In the genomic region with DNA sequence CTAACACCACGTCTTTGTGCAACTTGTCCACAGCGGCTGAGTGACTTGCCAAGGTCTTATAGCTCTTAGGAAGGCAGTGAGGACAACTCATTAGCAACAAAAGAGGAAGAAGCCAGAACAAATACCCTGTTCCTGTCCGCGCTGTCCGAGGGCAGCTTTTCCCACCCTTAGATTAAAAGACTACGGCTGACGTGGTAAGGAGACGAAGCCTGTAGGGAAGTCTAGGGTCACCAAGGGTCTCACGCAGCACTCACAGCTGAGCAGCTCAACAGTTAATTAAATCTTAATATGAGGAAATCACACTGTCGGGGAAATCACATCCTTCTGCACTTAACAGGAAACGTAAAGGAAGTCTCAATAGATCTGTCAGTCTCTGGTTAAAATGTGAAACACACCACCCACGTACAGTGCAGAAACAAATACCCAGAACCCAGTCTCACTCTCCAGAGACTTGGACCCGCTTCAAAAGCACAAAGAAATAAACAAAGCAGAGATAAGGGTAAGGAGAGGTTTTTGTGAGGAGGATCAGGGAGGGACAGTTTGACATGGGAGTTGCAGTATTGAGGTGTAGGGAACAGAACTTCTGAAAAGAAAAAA, we compare ENCODE assay signal across 10 mouse cellular contexts. TPM values are rescaled to one million over a fixed set of nuclear protein-coding genes. Genes with fewer than 3 reads are reported as not detected.
DNase-seq lines count a peak whose midpoint lies in the region; ATAC-seq lines count a peak whose summit lies in the region.
"Had no signal": no experiment of that assay in that cellular context is flagged by ENCODE, and none has a peak within 500 bp of the region (broad histone marks: within the 10 kb centered on the region; RNA-seq: fewer than 3 reads in every experiment).

No protein-coding gene starts in this region.

- 0 out of 2 replicates have a peak overlapping the region, but pooled peaks have one; percentile 1 for H3K4me2 ChIP-seq in heart, embryonic 14.5 days (ENCODE audit: low read length)

- peak overlapping the region; percentile 48 to 57; a peak in 3 of 4 replicates for H3K27ac ChIP-seq in heart, embryonic 14.5 days (replicated peaks in 1 of 2; ENCODE audit: control insufficient read depth in 1 of 2, insufficient read depth in 1 of 2, low read depth in 2 of 2, low read length in 2 of 2)

- H3K4me3 ChIP-seq in heart, embryonic 14.5 days (ENCODE audit: control insufficient read depth in 1 of 2, insufficient read depth in 1 of 2, low read depth in 1 of 2, low read length in 2 of 2), result no peak overlapping the region

- no peaks in the 10 kb centered on the region for H3K27me3 ChIP-seq in heart, embryonic 14.5 days (ENCODE audit: control insufficient read depth, insufficient read depth, low read length)

- H3K4me1 ChIP-seq in heart, embryonic 14.5 days (ENCODE audit: control insufficient read depth in 2 of 2, insufficient read depth in 2 of 2, low read length in 2 of 2), result peaks cover 3% of the 10 kb centered on the region in 2 experiments; a peak in 1 of 4 replicates

- intact Hi-C loops in heart, postnatal 14 days (cut with DNase I), result no loop called here

- no peak for DNase-seq in heart, postnatal 14 days
- DNase-seq in retina, embryonic 14.5 days (ENCODE audit: low spot score), result peak; percentile 13
- DNase-seq in retina, postnatal 1 day, result no peak
- DNase-seq in induced T-regulatory cell, adult 2 months (ENCODE audit: low read depth), result peak; percentile 32
- peak; percentile 46 for DNase-seq in testis, postnatal 14 days (ENCODE audit: low spot score)
- no peak for DNase-seq in layer of hippocampus, adult 11-12 months (ENCODE audit: low spot score)
- DNase-seq: kidney, postnatal 36 days; spleen, adult 18-20 months; thymus, postnatal 25 days had no signal

- peaks cover 62% of the 10 kb centered on the region for H3K36me3 ChIP-seq in heart, embryonic 14.5 days (ENCODE audit: control insufficient read depth, insufficient read depth, low read length)

- H3K9me3 ChIP-seq in heart, embryonic 14.5 days (ENCODE audit: control insufficient read depth, low read length), result no peaks in the 10 kb centered on the region

- no peak overlapping the region for H3K9ac ChIP-seq in heart, embryonic 14.5 days (ENCODE audit: low read length)

- ATAC-seq in heart, embryonic 14.5 days (ENCODE audit: insufficient number of reproducible peaks, insufficient read depth, low FRiP score, low read depth), result peak; percentile 22; the same call in 1 of the 2 replicates

- WGBS in heart, embryonic 14.5 days, result 54% methylated on average over 13 of the region's 13 CpGs

RNA-seq across cellular contexts. Expression of a gene that starts 29.0 kb away (rescaled TPM):
- polyA plus RNA-seq in heart, embryonic 14.5 days (2014; fragmentation: Nextera tagmentation; extraction: Ambion mirVana), result 11.2 and 12.1 TPM in 2 replicates
- 1 to 10 TPM; 3.6 to 4.1 TPM for total RNA-seq in heart, postnatal 14 days (2021)

RNA-seq across cellular contexts. Expression of a gene that starts 29.0 kb away (rescaled TPM):
- 36.6 and 39.2 TPM in 2 replicates for polyA plus RNA-seq in heart, embryonic 14.5 days (2014; fragmentation: Nextera tagmentation; extraction: Ambion mirVana)
- 10 to 100 TPM; 20.3 to 22.3 TPM for total RNA-seq in heart, postnatal 14 days (2021)

RNA-seq across cellular contexts. Expression of a gene that starts 33.9 kb away (rescaled TPM):
- polyA plus RNA-seq in heart, embryonic 14.5 days (2014; fragmentation: Nextera tagmentation; extraction: Ambion mirVana), result 27.2 and 27.8 TPM in 2 replicates
- total RNA-seq in heart, postnatal 14 days (2021), result 10 to 100 TPM; 27.7 to 29.3 TPM

Comparison
In these comparisons a context has a peak if more than half of its experiments do, and no peak if none do; other contexts are left out.
1. DNase-seq: peak in retina, embryonic 14.5 days (single experiment), induced T-regulatory cell, adult 2 months (single experiment) and testis, postnatal 14 days (single experiment); none in heart, postnatal 14 days (0 of 2), retina, postnatal 1 day (single experiment) and layer of hippocampus, adult 11-12 months (single experiment).